Mouse (Mus musculus) lung, adult 18-20 months (tissue): ENCODE measurements around the gene Cnot11.
"Not testable (repeated sequence)": the region's sequence is repeated elsewhere in the genome, so short reads cannot be mapped to it uniquely, and the experiment has no call there.

ENCODE experiments used
- DNase-seq, 2 experiments: peaks; one replicate each; pipeline ENCODE4 v3.0.0; 2022; ENCODE audit warnings: mixed read lengths in 2 of 2

The Cnot11 gene

GRCm38 (mm10) chr1:39581215-39581614 lies 46.4 kb downstream of the Cnot11 start:
- no peak for DNase-seq

- DNase-seq, result peak in 1 of 2 experiments; percentile 12
Observed at GRCm38 (mm10) chr1:39583173-39583572, 48.4 kb downstream of the Cnot11 start.

GRCm38 (mm10) chr1:39585416-39585815 lies 50.6 kb downstream of the Cnot11 start:
- DNase-seq, result no peak

- DNase-seq, result no peak
Observed at GRCm38 (mm10) chr1:39590193-39590592, 55.4 kb downstream of the Cnot11 start.

GRCm38 (mm10) chr1:39591557-39591956 lies 56.8 kb downstream of the Cnot11 start:
- DNase-seq, result not testable (repeated sequence)

GRCm38 (mm10) chr1:39592090-39592489 lies 57.3 kb downstream of the Cnot11 start:
- DNase-seq, result no peak

GRCm38 (mm10) chr1:39593836-39594235 lies 59.0 kb downstream of the Cnot11 start:
- no peak for DNase-seq
